Mouse (Mus musculus) olfactory bulb, adult 2 months (tissue): ENCODE data around the gene Togaram2.

ENCODE experiments used
- CTCF ChIP-seq: fragments of 200-500 bp; IDR thresholded peaks from 2 replicates; pipeline ENCODE4 v1.5.1; 2012; ENCODE audit warnings: low read depth, mild to moderate bottlenecking, low read length, moderate library complexity; ENCODE audit not compliant: insufficient read depth
- POLR2A ChIP-seq: fragments of 200-500 bp; IDR thresholded peaks from 2 replicates; pipeline ENCODE4 v1.6.1; 2012; ENCODE audit warnings: mild to moderate bottlenecking, low read depth, low read length, moderate library complexity; ENCODE audit not compliant: insufficient read depth

- no peak for TF ChIP-seq POLR2A
- TF ChIP-seq CTCF: no peak
Measured at GRCm38 (mm10) chr17:71642190-71642589, 30.9 kb upstream of the Togaram2 start.
